Mouse (Mus musculus) CH12.LX (cell line): ENCODE results near the gene Cwh43. TPM values are rescaled to one million over a fixed set of nuclear protein-coding genes. Genes with fewer than 3 reads are reported as not detected.

Experiments used
- DNase-seq: peaks from one replicate; pipeline ENCODE4 v3.0.0-alpha.2; 2013; ENCODE audit errors: extremely low read depth
- H3K27ac ChIP-seq: 2 replicates; pipeline ENCODE4 v1.5.1; 2012; ENCODE audit warnings: low read depth, mild to moderate bottlenecking, control low read depth, moderate library complexity; ENCODE audit not compliant: insufficient read depth
- H3K27me3 ChIP-seq: replicated peaks from 2 replicates; pipeline ENCODE3; 2012; ENCODE audit warnings: inconsistent platforms
- H3K36me3 ChIP-seq, 2 experiments: replicated peaks in 1 of 2; 2 replicates each; pipeline versions ENCODE3 to v1.6.1; 2012; ENCODE audit warnings: inconsistent platforms in 1 of 2, low read length in 1 of 2, mild to moderate bottlenecking in 1 of 2, mixed read lengths in 1 of 2, moderate library complexity in 1 of 2; ENCODE audit not compliant: control insufficient read depth in 1 of 2, insufficient read depth in 1 of 2
- H3K4me1 ChIP-seq, 2 experiments: 2 replicates each; pipeline ENCODE4 v1.6.1; 2012; ENCODE audit warnings: inconsistent platforms in 1 of 2, moderate library complexity in 1 of 2; ENCODE audit not compliant: insufficient read depth in 2 of 2, control insufficient read depth in 1 of 2
- H3K4me2 ChIP-seq: 2 replicates; pipeline ENCODE4 v1.6.1; 2012; ENCODE audit warnings: low read depth, mild to moderate bottlenecking, control low read depth; ENCODE audit not compliant: poor library complexity, insufficient read depth, severe bottlenecking
- H3K4me3 ChIP-seq, 3 experiments: fragments of 150-350 bp in 1 of 3; sonication (generic) in 1 of 3; replicated peaks in 1 of 3; 2 replicates each; pipeline versions ENCODE3 to v1.5.1; 2011 to 2012; ENCODE audit warnings: low read depth in 2 of 3, low read length in 2 of 3, mild to moderate bottlenecking in 2 of 3, moderate library complexity in 2 of 3, control low read depth in 1 of 3, improper control_type of control experiment in 1 of 3, inconsistent platforms in 1 of 3, mixed read lengths in 1 of 3; ENCODE audit not compliant: poor library complexity in 1 of 3
- H3K79me2 ChIP-seq: replicated peaks from 2 replicates; pipeline ENCODE4 v1.6.1; 2012; ENCODE audit warnings: mild to moderate bottlenecking, moderate library complexity; ENCODE audit not compliant: control insufficient read depth, poor library complexity, insufficient read depth, severe bottlenecking; ENCODE audit errors: extremely low read depth
- H3K9ac ChIP-seq: 2 replicates; pipeline ENCODE4 v1.6.1; 2012; ENCODE audit warnings: low read depth, mild to moderate bottlenecking, control low read depth, moderate library complexity; ENCODE audit not compliant: insufficient read depth
- H3K9me3 ChIP-seq: replicated peaks from 2 replicates; pipeline ENCODE3; 2012; ENCODE audit warnings: low read length, inconsistent platforms, mixed read lengths
- BHLHE40 ChIP-seq: IDR thresholded peaks from 2 replicates; pipeline ENCODE4 v1.6.1; 2011; ENCODE audit warnings: mild to moderate bottlenecking, low read depth, low read length, improper control_type of control experiment
- CTCF ChIP-seq, 2 experiments: IDR thresholded peaks in 1 of 2; conservative IDR thresholded peaks in 1 of 2; 2 replicates each; pipeline ENCODE4 v1.5.1; 2011 to 2012; ENCODE audit warnings: low read depth in 2 of 2, low read length in 2 of 2, improper control_type of control experiment in 1 of 2, inconsistent platforms in 1 of 2, mild to moderate bottlenecking in 1 of 2, moderate library complexity in 1 of 2
- E2F4 ChIP-seq: IDR thresholded peaks from 2 replicates; pipeline ENCODE4 v1.6.1; 2011; ENCODE audit warnings: low read depth, low read length, improper control_type of control experiment; ENCODE audit not compliant: insufficient replicate concordance
- ELF1 ChIP-seq: IDR thresholded peaks from 2 replicates; pipeline ENCODE4 v1.6.1; 2014; ENCODE audit warnings: low read depth, mild to moderate bottlenecking, inconsistent platforms, low read length, improper control_type of control experiment
- EP300 ChIP-seq: IDR thresholded peaks from 2 replicates; pipeline ENCODE4 v1.6.1; 2011; ENCODE audit warnings: low read length, improper control_type of control experiment
- ETS1 ChIP-seq: conservative IDR thresholded peaks from 2 replicates; pipeline ENCODE4 v1.6.1; 2012; ENCODE audit warnings: low read depth, mild to moderate bottlenecking, inconsistent platforms, low read length, improper control_type of control experiment, moderate library complexity
- JUND ChIP-seq: conservative IDR thresholded peaks from 2 replicates; pipeline ENCODE4 v1.6.1; 2011; ENCODE audit warnings: low read depth, low read length, improper control_type of control experiment
- KAT2A ChIP-seq: IDR thresholded peaks from 2 replicates; pipeline ENCODE4 v1.6.1; 2012; ENCODE audit warnings: low read length, improper control_type of control experiment, inconsistent platforms; ENCODE audit not compliant: insufficient replicate concordance
- MAFK ChIP-seq: IDR thresholded peaks from 2 replicates; pipeline ENCODE4 v1.6.1; 2011; ENCODE audit warnings: low read length, improper control_type of control experiment; ENCODE audit not compliant: insufficient replicate concordance
- MAX ChIP-seq: IDR thresholded peaks from 2 replicates; pipeline ENCODE4 v1.6.1; 2011; ENCODE audit warnings: low read length, improper control_type of control experiment
- MAZ ChIP-seq: IDR thresholded peaks from 2 replicates; pipeline ENCODE4 v1.6.1; 2012; ENCODE audit warnings: low read depth, mild to moderate bottlenecking, inconsistent platforms, low read length, improper control_type of control experiment, moderate library complexity
- MEF2A ChIP-seq: IDR thresholded peaks from 2 replicates; pipeline ENCODE4 v1.6.1; 2014; ENCODE audit warnings: low read depth, mild to moderate bottlenecking, inconsistent platforms, low read length, improper control_type of control experiment, borderline replicate concordance
- MXI1 ChIP-seq: IDR thresholded peaks from 2 replicates; pipeline ENCODE4 v1.6.1; 2011; ENCODE audit warnings: mild to moderate bottlenecking, low read depth, low read length, improper control_type of control experiment
- MYC ChIP-seq: IDR thresholded peaks from 2 replicates; pipeline ENCODE4 v1.6.1; 2011; ENCODE audit warnings: low read depth, mild to moderate bottlenecking, improper control_type of control experiment, low read length
- NELFE ChIP-seq: IDR thresholded peaks from 2 replicates; pipeline ENCODE4 v1.6.1; 2011; ENCODE audit warnings: low read depth, low read length, improper control_type of control experiment
- NRF1 ChIP-seq: IDR thresholded peaks from 2 replicates; pipeline ENCODE4 v1.6.1; 2014; ENCODE audit warnings: low read depth, mild to moderate bottlenecking, inconsistent platforms, low read length, improper control_type of control experiment, moderate library complexity
- POLR2A ChIP-seq: IDR thresholded peaks from 2 replicates; pipeline ENCODE4 v1.6.1; 2011; ENCODE audit warnings: low read depth, mild to moderate bottlenecking, improper control_type of control experiment, low read length
- POLR2AphosphoS2 ChIP-seq: IDR thresholded peaks from 2 replicates; pipeline ENCODE4 v1.6.1; 2011; ENCODE audit warnings: low read depth, low read length, improper control_type of control experiment
- RAD21 ChIP-seq: IDR thresholded peaks from 2 replicates; pipeline ENCODE4 v1.6.1; 2011; ENCODE audit warnings: low read depth, mild to moderate bottlenecking, low read length, improper control_type of control experiment, moderate library complexity
- RCOR1 ChIP-seq: conservative IDR thresholded peaks from 2 replicates; pipeline ENCODE4 v1.6.1; 2012; ENCODE audit warnings: low read depth, mild to moderate bottlenecking, inconsistent platforms, low read length, improper control_type of control experiment
- SIN3A ChIP-seq: IDR thresholded peaks from 2 replicates; pipeline ENCODE4 v1.6.1; 2012; ENCODE audit warnings: low read length, improper control_type of control experiment, inconsistent platforms
- SMC3 ChIP-seq: IDR thresholded peaks from 2 replicates; pipeline ENCODE4 v1.6.1; 2011; ENCODE audit warnings: low read depth, low read length, improper control_type of control experiment
- TCF12 ChIP-seq: IDR thresholded peaks from 2 replicates; pipeline ENCODE4 v1.6.1; 2014; ENCODE audit warnings: low read depth, mild to moderate bottlenecking, inconsistent platforms, low read length, improper control_type of control experiment
- USF2 ChIP-seq: conservative IDR thresholded peaks from 2 replicates; pipeline ENCODE4 v1.6.1; 2011; ENCODE audit warnings: low read depth, low read length, improper control_type of control experiment
- ZC3H11A ChIP-seq: IDR thresholded peaks from 2 replicates; pipeline ENCODE4 v1.6.1; 2012; ENCODE audit warnings: low read depth, mild to moderate bottlenecking, inconsistent platforms, low read length, improper control_type of control experiment
- ZKSCAN1 ChIP-seq: IDR thresholded peaks from 2 replicates; pipeline ENCODE4 v1.6.1; 2012; ENCODE audit warnings: low read depth, inconsistent platforms, low read length, improper control_type of control experiment, borderline replicate concordance
- ZMIZ1 ChIP-seq: IDR thresholded peaks from 2 replicates; pipeline ENCODE4 v1.6.1; 2012; ENCODE audit warnings: low read depth, mild to moderate bottlenecking, inconsistent platforms, low read length, improper control_type of control experiment
- dilution Hi-C: fragments of 300-500 bp; cut with MboI; formaldehyde crosslinking; loops from 2 replicates; pipeline ENCODE4 v1.14.3; 2020; ENCODE audit warnings: low sequenced_read_pairs; ENCODE audit not compliant: extremely low pct_unique_long_range_greater_than_20kb, extremely low pct_ligation_motif_present
- in situ Hi-C: fragments of 300-500 bp; cut with MboI; formaldehyde crosslinking; loops from 3 replicates; pipeline ENCODE4 v1.14.3; 2019; ENCODE audit warnings: low sequenced_read_pairs, low pct_ligation_motif_present, low pct_unique_long_range_greater_than_20kb, mixed read lengths
- polyA plus RNA-seq: library from polyadenylated mRNA; unstranded; fragments of >175 nt; gene quantifications from 2 replicates; pipeline ENCODE4 v1.2.1, GENCODE M21; 2012; ENCODE audit warnings: low read depth; ENCODE audit not compliant: insufficient read length
- total RNA-seq, 2 experiments: library from RNA; depleted of rRNA; stranded (reverse); fragments of 300-350 nt in 1 of 2; fragments of >200 nt in 1 of 2; gene quantifications; 2 replicates each; pipeline ENCODE4 v1.2.3; 2012 to 2014

Gene Cwh43
- total and polyA plus RNA-seq, 3 experiments = not detected

GRCm38 (mm10) chr5:73376491-73376890 lies 29.4 kb upstream of the Cwh43 start:
- Histone ChIP-seq H3K4me3 (no peak overlapping the region), H3K79me2 (no peaks in the 10 kb centered on the region), H3K27me3 (no peaks in the 10 kb centered on the region), H3K4me1 (peaks cover 0 to 15% of the 10 kb centered on the region in 2 experiments; a peak in 2 of 4 replicates), H3K4me2 (no peak overlapping the region), H3K36me3 (no peaks in the 10 kb centered on the region)
- in situ Hi-C loops = loop anchor here (10.0 kb wide), 1 partner anchor 62 kb away; no protein-coding TSS in a partner anchor
- no peak for DNase-seq
- TF ChIP-seq KAT2A (no peak), ELF1 (no peak), NRF1 (no peak), JUND (no peak), E2F4 (no peak), EP300 (no peak), MAZ (no peak), POLR2A (no peak), SIN3A (no peak), USF2 (no peak), MYC (no peak), ZMIZ1 (no peak), TCF12 (no peak), POLR2AphosphoS2 (no peak)
- TF ChIP-seq, all 38 proteins: peak for 0
- H3K27ac ChIP-seq = no peak overlapping the region
- no peak overlapping the region for H3K9ac ChIP-seq
- H3K9me3 ChIP-seq = no peaks in the 10 kb centered on the region
- dilution Hi-C loops = no loop called here

GRCm38 (mm10) chr5:73379908-73380307 lies 26.0 kb upstream of the Cwh43 start:
- Histone ChIP-seq H3K27ac (no peak overlapping the region), H3K79me2 (no peaks in the 10 kb centered on the region), H3K9me3 (no peaks in the 10 kb centered on the region), H3K9ac (no peak overlapping the region), H3K4me1 (peaks cover 8 to 28% of the 10 kb centered on the region in 2 experiments), H3K27me3 (no peaks in the 10 kb centered on the region)
- DNase-seq = peak; percentile 87
- in situ Hi-C loops = loop anchor here (5.0 to 10.0 kb wide), 3 partner anchors 65 to 398 kb away; no protein-coding TSS in a partner anchor
- TF ChIP-seq POLR2AphosphoS2 = no peak
- no peak for TF ChIP-seq ZMIZ1
- TF ChIP-seq SMC3 = peak; percentile 96
- TF ChIP-seq E2F4 = no peak
- 0 out of 2 replicates have a peak, but pooled peaks have one; percentile 31 for TF ChIP-seq NELFE
- peak; percentile 95 for TF ChIP-seq RAD21
- TF ChIP-seq MEF2A = no peak
- TF ChIP-seq MXI1 = no peak
- peak; percentile 76 for TF ChIP-seq ZC3H11A
- no peak for TF ChIP-seq MAX
- TF ChIP-seq SIN3A = no peak
- no peak for TF ChIP-seq BHLHE40
- TF ChIP-seq MAFK = no peak
- TF ChIP-seq CTCF (conservative IDR thresholded peaks at IDR 0.05 in 1 of 2, IDR thresholded peaks at IDR 0.05 in 1 of 2; ENCODE audit: low read depth in 2 of 2, low read length in 2 of 2) = peak; percentile 53 to 92; a peak in 3 of 4 replicates
- TF ChIP-seq POLR2A = no peak
- TF ChIP-seq RCOR1 = no peak
- TF ChIP-seq USF2 = no peak
- no peak for TF ChIP-seq ZKSCAN1
- TF ChIP-seq ETS1 = no peak
- no peak for TF ChIP-seq KAT2A
- TF ChIP-seq, all 38 proteins: peak for 5
- H3K4me2 ChIP-seq = no peak overlapping the region
- no peak overlapping the region for H3K4me3 ChIP-seq
- dilution Hi-C loops = no loop called here
- H3K36me3 ChIP-seq = no peaks in the 10 kb centered on the region
